Mouse (Mus musculus) kidney, embryonic 16.5 days (tissue): Measurements from ENCODE around the gene Sdc4. TPM values are rescaled to one million over a fixed set of nuclear protein-coding genes. Genes with fewer than 3 reads are reported as not detected.

ENCODE experiments used
- ATAC-seq: fragments of 200-750 bp; cut with Nextera tagmentation; 2 replicates; pipeline ENCODE4 v1.8.0; 2017; ENCODE audit warnings: moderate TSS enrichment; ENCODE audit not compliant: low FRiP score, low TSS enrichment
- H3K27ac ChIP-seq: fragments of 300-500 bp; sonication (generic); 2 replicates; pipeline ENCODE4 v1.5.1; 2014; ENCODE audit warnings: low read length
- H3K27me3 ChIP-seq: fragments of 300-500 bp; sonication (generic); 2 replicates; pipeline ENCODE4 v1.6.1; 2014; ENCODE audit warnings: low read length, control low read depth, mixed read lengths; ENCODE audit not compliant: insufficient read depth
- H3K36me3 ChIP-seq: fragments of 300-500 bp; sonication (generic); 2 replicates; pipeline ENCODE4 v1.6.1; 2014; ENCODE audit warnings: low read length, control low read depth, mixed read lengths; ENCODE audit not compliant: insufficient read depth
- H3K4me1 ChIP-seq: fragments of 300-500 bp; sonication (generic); 2 replicates; pipeline ENCODE4 v1.6.1; 2014; ENCODE audit warnings: low read length, control low read depth, mixed read lengths; ENCODE audit not compliant: insufficient read depth
- H3K4me2 ChIP-seq: fragments of 300-500 bp; sonication (generic); replicated peaks from 2 replicates; pipeline ENCODE4 v1.6.1; 2014; ENCODE audit warnings: low read depth, low read length
- H3K4me3 ChIP-seq: fragments of 300-500 bp; sonication (generic); 2 replicates; pipeline ENCODE4 v1.5.1; 2014; ENCODE audit warnings: mild to moderate bottlenecking, low read length
- H3K9ac ChIP-seq: fragments of 300-500 bp; sonication (generic); replicated peaks from 2 replicates; pipeline ENCODE4 v1.6.1; 2014; ENCODE audit warnings: low read length
- H3K9me3 ChIP-seq: fragments of 300-500 bp; sonication (generic); 2 replicates; pipeline ENCODE4 v1.6.1; 2016; ENCODE audit warnings: low read length, control low read depth
- WGBS: fragments of 180-500 bp; shearing (Covaris S2); extraction: QIAGEN DNeasy Blood & Tissue Kit; methylation state at CpG from one replicate; pipeline ENCODE4 v1.1.7; 2014; 5-methylcytosine and 5-hydroxymethylcytosine counted together
- polyA plus RNA-seq: library from polyadenylated mRNA; unstranded; fragments of >200 nt; fragmentation: Nextera tagmentation; extraction: Ambion mirVana; gene quantifications from 2 replicates; pipeline ENCODE4 v1.2.1, GENCODE M21; 2015

The Sdc4 gene
- polyA plus RNA-seq, 1 experiment from 2014 or later: 209 TPM

GRCm38 (mm10) chr2:164425401-164425800, 18.3 kb downstream of the Sdc4 start:
- H3K4me3 ChIP-seq: no peak overlapping the region
- 87% methylated on average over 5 of the region's 5 CpGs for WGBS
- peaks cover 11% of the 10 kb centered on the region for H3K4me1 ChIP-seq
- no peak for ATAC-seq
- no peaks in the 10 kb centered on the region for H3K9me3 ChIP-seq
- H3K36me3 ChIP-seq: peaks cover 36% of the 10 kb centered on the region
- H3K4me2 ChIP-seq: no peak overlapping the region
- H3K27me3 ChIP-seq: no peaks in the 10 kb centered on the region
- H3K9ac ChIP-seq: no peak overlapping the region
- H3K27ac ChIP-seq: no peak overlapping the region

GRCm38 (mm10) chr2:164424406-164424805, 19.3 kb downstream of the Sdc4 start:
- H3K36me3 ChIP-seq: peaks cover 34% of the 10 kb centered on the region
- no peak overlapping the region for H3K4me3 ChIP-seq
- WGBS: 84% methylated on average over 8 of the region's 8 CpGs

GRCm38 (mm10) chr2:164423464-164423863, 20.2 kb downstream of the Sdc4 start:
- Histone ChIP-seq H3K36me3 (peaks cover 29% of the 10 kb centered on the region), H3K4me1 (peaks cover 12% of the 10 kb centered on the region; the same call in 1 of the 2 replicates), H3K27ac (no peak overlapping the region), H3K4me2 (no peak overlapping the region), H3K27me3 (no peaks in the 10 kb centered on the region), H3K9me3 (no peaks in the 10 kb centered on the region), H3K4me3 (no peak overlapping the region), H3K9ac (no peak overlapping the region)
- WGBS: 76% methylated on average over 11 of the region's 11 CpGs
- no peak for ATAC-seq

More at GRCm38 (mm10) chr2:164424406-164424805, 19.3 kb downstream of the Sdc4 start:
- Histone ChIP-seq H3K27me3 (no peaks in the 10 kb centered on the region), H3K27ac (no peak overlapping the region), H3K4me1 (peaks cover 10% of the 10 kb centered on the region; the same call in 1 of the 2 replicates), H3K9me3 (no peaks in the 10 kb centered on the region), H3K9ac (no peak overlapping the region), H3K4me2 (no peak overlapping the region)
- ATAC-seq: no peak

- WGBS: 81% methylated on average over 15 of the region's 15 CpGs
- no peak for ATAC-seq
- no peak overlapping the region for H3K4me2 ChIP-seq
- H3K27me3 ChIP-seq: no peaks in the 10 kb centered on the region
- H3K4me1 ChIP-seq: peaks cover 12% of the 10 kb centered on the region; the same call in 1 of the 2 replicates
- H3K36me3 ChIP-seq: peaks cover 23% of the 10 kb centered on the region
- no peak overlapping the region for H3K27ac ChIP-seq
- H3K9me3 ChIP-seq: no peaks in the 10 kb centered on the region
- no peak overlapping the region for H3K4me3 ChIP-seq
- no peak overlapping the region for H3K9ac ChIP-seq
Observed at GRCm38 (mm10) chr2:164422675-164423393, 20.9 kb downstream of the Sdc4 start.

- 80% methylated on average over 8 of the region's 8 CpGs for WGBS
- Histone ChIP-seq H3K27ac (peak overlapping the region; percentile 23; the same call in 1 of the 2 replicates), H3K36me3 (peaks cover 17% of the 10 kb centered on the region), H3K9me3 (no peaks in the 10 kb centered on the region), H3K4me2 (no peak overlapping the region), H3K27me3 (no peaks in the 10 kb centered on the region), H3K9ac (no peak overlapping the region), H3K4me1 (peaks cover 12% of the 10 kb centered on the region; the same call in 1 of the 2 replicates), H3K4me3 (no peak overlapping the region)
- ATAC-seq: no peak
Observed at GRCm38 (mm10) chr2:164421979-164422378, 21.7 kb downstream of the Sdc4 start.

- Histone ChIP-seq H3K4me2 (no peak overlapping the region), H3K9ac (no peak overlapping the region), H3K36me3 (peaks cover 17% of the 10 kb centered on the region), H3K27ac (peak overlapping the region; percentile 23; the same call in 1 of the 2 replicates), H3K27me3 (no peaks in the 10 kb centered on the region), H3K9me3 (no peaks in the 10 kb centered on the region), H3K4me1 (peaks cover 12% of the 10 kb centered on the region; the same call in 1 of the 2 replicates), H3K4me3 (no peak overlapping the region)
- WGBS: 90% methylated on average over 7 of the region's 7 CpGs
- ATAC-seq: no peak
Observed at GRCm38 (mm10) chr2:164421306-164421705, 22.4 kb downstream of the Sdc4 start.

GRCm38 (mm10) chr2:164419489-164419888, 24.2 kb downstream of the Sdc4 start:
- H3K4me3 ChIP-seq: no peak overlapping the region
- 0 out of 2 replicates have a peak overlapping the region, but pooled peaks have one; percentile 0 for H3K4me2 ChIP-seq
- H3K4me1 ChIP-seq: peaks cover 12% of the 10 kb centered on the region; the same call in 1 of the 2 replicates
- no peak overlapping the region for H3K9ac ChIP-seq
- WGBS: 0% methylated on average over 3 of the region's 3 CpGs
- no peaks in the 10 kb centered on the region for H3K9me3 ChIP-seq
- peak; percentile 58 for ATAC-seq
- peaks cover 13% of the 10 kb centered on the region for H3K36me3 ChIP-seq
- H3K27me3 ChIP-seq: no peaks in the 10 kb centered on the region
- peak overlapping the region; percentile 64; the same call in 1 of the 2 replicates for H3K27ac ChIP-seq

GRCm38 (mm10) chr2:164418308-164418875, 25.3 kb downstream of the Sdc4 start:
- 22% methylated on average over 3 of the region's 3 CpGs for WGBS
- H3K4me1 ChIP-seq: peaks cover 17% of the 10 kb centered on the region; the same call in 1 of the 2 replicates

GRCm38 (mm10) chr2:164417198-164417597, 26.5 kb downstream of the Sdc4 start:
- no peak overlapping the region for H3K9ac ChIP-seq
- 0 out of 2 replicates have a peak, but pooled peaks cover 6% of the 10 kb centered on the region for H3K27me3 ChIP-seq
- H3K4me3 ChIP-seq: no peak overlapping the region
- H3K36me3 ChIP-seq: no peaks in the 10 kb centered on the region
- peaks cover 17% of the 10 kb centered on the region; the same call in 1 of the 2 replicates for H3K4me1 ChIP-seq
- ATAC-seq: no peak
- H3K9me3 ChIP-seq: no peaks in the 10 kb centered on the region
- H3K4me2 ChIP-seq: no peak overlapping the region
- no peak overlapping the region for H3K27ac ChIP-seq
- 3% methylated on average over 2 of the region's 2 CpGs for WGBS

More at GRCm38 (mm10) chr2:164418308-164418875, 25.3 kb downstream of the Sdc4 start:
- Histone ChIP-seq H3K9me3 (no peaks in the 10 kb centered on the region), H3K27ac (peak overlapping the region; percentile 64; the same call in 1 of the 2 replicates), H3K9ac (no peak overlapping the region), H3K27me3 (0 out of 2 replicates have a peak, but pooled peaks cover 6% of the 10 kb centered on the region), H3K36me3 (peaks cover 2% of the 10 kb centered on the region; the same call in 1 of the 2 replicates), H3K4me3 (no peak overlapping the region), H3K4me2 (no peak overlapping the region)
- ATAC-seq: no peak
